Mouse (Mus musculus) T-helper 17 cell (primary cell): Measurements from ENCODE around the gene Slc38a7.
"Not testable (repeated sequence)": the region's sequence is repeated elsewhere in the genome, so short reads cannot be mapped to it uniquely, and the experiment has no call there.

Experiments
- in situ Hi-C, 2 experiments: fragments of 300-600 bp; cut with MboI, MseI; formaldehyde crosslinking; loops; 1 replicate in 1 of 2; 2 replicates in 1 of 2; pipeline ENCODE4 v1.15.1; 2025; ENCODE audit warnings: high pct_unique_total_duplicates in 2 of 2

Gene Slc38a7

DNA sequence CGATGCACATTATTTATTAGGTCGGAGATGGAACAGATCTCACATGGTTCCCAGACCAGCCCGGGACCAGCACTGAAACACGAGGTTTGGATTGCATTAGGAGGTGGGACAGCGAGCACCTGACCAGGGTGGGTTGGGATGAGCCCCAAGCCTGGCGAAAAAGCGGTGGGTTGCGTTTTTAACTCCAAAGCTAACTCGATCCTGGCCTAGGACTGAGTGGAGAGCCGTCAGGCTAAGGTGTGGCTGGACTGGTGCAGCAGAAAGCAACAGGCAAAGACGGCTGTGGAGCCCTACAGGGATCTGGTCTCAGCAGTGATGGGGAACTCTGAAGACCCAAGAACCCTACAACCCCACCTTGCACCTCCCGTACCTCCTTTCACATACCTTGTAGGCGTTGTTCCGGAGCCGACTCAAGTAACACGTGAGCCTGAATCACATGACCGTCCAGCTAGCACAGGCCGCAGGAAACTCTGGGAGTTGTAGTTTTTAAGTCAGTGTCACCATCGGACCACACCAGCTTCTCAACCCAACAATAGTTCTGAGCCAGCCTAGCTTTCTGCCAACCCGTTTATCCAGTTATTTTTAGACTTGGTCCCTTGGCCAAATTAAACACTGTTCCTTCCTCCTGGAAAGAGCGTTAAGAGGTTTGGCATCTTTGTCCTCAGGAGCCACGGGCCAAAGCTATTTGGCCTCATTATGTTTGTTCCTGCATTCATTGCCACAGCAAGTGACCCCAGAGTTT is at the start of gene Slc38a7:
Gene Slc38a7 (minus strand): TSS at position 438 of the 742 bp plus-strand sequence.
- in situ Hi-C loops, result no loop called here

DNA sequence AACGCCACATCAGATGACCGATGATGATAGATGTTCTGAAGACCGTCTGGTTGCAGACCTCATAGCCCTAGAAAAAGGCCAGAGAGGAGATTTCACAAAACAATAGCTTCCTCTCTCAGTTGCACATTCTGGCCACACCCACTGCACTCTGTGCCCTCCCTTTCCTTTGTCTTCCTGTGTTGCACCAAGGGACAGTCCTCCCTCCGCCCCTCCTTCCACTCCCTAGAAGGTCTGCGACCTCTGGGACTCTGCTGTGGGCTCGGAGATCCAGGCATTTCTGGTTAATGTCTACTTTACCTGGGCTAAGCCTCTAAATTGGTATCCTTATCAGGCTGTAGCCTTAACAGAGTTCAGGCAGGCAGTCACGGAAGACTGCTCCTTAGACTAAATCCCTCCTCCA is 48.5 kb upstream of the Slc38a7 start:
- in situ Hi-C loops, result no loop called here

DNA sequence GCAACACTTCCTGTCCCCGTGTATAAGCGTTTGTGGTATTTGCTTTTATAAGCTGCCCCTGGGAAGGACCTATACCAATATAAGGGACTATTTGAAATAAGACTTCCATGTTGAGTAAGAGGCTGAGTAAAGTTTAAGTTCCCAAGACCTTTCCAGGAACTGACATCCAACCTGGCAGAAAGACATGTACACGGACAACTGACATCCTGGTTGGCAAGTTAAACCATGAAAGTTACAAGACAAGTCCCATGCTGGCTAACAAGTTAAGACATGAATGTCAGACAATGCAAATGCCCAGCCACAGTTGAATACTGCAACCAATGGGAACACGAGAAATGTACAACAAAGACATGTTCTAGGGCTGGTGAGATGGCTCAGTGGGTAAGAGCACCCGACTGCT is 40.4 kb upstream of the Slc38a7 start:
- in situ Hi-C loops, result no loop called here

DNA sequence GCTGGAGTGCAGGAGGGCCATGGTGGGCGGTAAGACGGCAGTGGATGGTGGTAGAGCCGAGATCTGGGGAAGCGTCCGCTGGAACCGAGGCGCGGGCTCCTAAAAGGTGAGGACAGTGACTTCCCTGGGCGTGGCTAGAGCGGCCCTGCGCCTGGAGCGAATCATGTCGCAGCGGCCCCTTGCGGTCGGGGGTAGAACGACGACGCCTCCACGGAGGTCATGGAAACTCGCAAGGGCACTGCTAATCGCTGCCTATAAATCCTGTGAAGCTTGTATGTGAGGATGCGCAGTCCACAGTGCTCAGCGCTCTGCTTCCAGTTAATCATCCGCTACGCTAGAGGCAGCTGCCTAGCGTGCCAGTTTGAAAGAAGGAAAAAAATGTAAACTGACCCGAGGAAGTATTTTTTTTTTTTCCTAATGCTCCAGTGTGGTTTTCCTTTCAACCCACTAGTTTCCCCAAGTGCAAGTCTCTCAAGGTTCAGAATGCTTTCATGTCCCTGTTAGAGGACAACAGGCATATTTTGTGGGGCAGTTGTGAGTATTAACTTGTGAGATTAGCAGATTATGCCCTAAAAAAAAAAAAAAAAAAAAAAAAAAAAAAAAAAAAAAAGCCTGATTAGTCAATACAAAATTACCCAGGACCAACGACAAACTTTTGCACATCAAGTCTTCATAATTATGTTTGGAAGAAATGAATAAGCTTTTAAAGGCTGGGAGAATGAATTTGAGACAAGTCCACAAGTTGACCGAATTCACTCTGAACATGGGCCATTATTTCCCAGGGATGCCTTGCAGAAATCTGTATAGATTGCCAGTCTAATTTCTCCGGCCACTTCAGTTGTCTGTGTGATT is 35.2 kb upstream of the Slc38a7 start, which contains the start of gene Got2:
Gene Got2 (minus strand): TSS at position 263 of the 852 bp plus-strand sequence.
- in situ Hi-C loops, result loop anchor here in 1 of 2 experiments (5.0 kb wide), 1 partner anchor 641 kb away; no protein-coding TSS in a partner anchor

DNA sequence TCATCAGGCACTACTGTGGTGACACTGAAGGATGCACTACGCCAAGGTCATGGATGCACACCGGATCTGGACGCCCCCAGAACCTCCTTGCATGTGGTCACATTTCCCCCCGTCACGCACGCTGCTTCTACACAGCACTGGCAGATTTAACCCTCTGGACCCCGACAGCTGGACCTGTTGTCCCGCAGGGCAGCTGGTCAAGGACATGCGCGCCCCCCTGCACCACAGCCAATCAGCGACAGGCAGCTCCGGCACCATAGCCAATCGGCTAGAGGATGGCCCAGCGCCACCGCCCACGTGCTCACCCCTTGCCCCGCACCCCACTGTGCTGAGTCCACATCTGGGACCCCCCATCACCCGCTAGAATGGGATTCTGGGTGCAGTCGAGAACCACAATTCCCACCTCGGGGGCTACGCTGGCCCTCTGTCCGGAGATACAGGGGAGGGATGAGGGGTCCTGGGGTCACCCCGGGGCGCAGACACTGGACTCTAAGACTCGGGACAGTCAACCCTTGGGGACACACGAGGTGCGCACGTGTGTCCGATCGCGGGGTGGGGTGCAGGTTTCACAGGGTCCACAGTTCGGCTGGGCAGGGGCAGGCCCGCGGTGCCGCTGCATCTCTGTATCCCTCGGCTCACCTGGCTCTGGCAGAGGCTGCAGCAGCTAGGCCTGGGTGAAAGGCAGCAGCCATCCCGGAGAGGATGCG is 34.4 kb upstream of the Slc38a7 start:
- in situ Hi-C loops, result loop anchor here in 1 of 2 experiments (5.0 kb wide), 1 partner anchor 640 kb away; no protein-coding TSS in a partner anchor

DNA sequence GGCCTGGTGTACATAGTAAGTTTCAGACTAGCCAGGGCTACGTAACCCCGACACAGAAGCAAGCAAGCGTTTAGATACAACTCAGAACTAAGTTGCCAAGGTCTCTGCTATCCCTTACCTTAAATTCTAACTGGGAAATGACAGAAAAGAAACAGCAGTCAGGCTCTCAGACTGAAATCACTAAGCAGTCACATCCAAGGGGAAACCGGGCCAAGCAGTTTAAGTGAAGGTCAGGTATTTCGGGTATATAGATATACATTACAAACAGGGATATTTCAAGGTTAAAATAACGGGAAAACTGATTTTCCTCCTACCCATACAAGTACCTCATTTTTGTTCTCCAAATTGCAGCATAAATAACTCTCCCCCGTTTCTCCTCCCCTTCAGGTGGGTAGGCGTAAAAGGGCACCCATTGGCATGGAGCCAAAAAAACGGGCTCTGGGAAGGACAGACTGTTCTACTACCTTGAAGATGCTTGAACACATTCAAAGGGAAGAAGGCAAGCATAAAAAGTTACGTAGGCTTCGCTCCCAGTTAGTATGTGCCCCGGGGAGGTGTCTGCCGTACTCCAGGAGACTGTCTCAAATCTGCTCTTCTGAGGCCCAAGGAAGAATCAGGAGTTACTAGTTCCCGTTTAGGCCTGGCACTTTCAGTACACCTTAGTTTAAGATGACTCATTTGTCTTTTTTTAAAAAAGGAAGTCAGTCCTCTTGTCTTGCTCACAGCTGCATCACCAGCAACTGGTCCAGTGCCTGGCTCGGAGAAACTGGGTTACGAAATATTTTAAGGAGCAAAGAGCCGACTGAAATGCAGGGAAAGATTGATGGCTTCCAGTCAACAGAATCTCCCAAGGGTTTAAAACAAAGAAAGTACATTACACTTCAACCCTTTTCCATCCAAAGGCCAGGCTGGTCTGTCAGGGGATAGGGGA is 33.6 kb upstream of the Slc38a7 start:
- in situ Hi-C loops, result loop anchor here in 1 of 2 experiments (5.0 kb wide), 1 partner anchor 640 kb away; no protein-coding TSS in a partner anchor

DNA sequence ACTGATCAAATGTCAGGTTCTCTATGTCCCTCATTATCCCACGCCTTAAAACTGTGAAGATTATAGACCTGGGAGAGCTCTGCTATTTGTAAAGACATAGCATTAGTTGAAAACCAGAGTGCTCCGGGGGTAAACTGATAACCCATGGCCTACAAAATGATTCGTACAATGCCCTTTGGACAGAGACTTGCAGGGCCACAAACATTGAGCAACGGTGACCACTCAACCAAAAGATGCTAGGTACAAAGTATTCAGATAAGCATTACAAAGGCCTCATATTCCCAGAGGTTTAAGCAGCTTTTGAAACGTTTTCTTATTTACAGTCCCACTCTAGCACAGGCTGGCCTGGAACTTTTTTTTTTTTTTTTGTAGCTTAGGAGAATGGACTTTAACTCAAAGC is 32.6 kb upstream of the Slc38a7 start:
- in situ Hi-C loops, result loop anchor here in 1 of 2 experiments (5.0 kb wide), 1 partner anchor 639 kb away; no protein-coding TSS in a partner anchor

DNA sequence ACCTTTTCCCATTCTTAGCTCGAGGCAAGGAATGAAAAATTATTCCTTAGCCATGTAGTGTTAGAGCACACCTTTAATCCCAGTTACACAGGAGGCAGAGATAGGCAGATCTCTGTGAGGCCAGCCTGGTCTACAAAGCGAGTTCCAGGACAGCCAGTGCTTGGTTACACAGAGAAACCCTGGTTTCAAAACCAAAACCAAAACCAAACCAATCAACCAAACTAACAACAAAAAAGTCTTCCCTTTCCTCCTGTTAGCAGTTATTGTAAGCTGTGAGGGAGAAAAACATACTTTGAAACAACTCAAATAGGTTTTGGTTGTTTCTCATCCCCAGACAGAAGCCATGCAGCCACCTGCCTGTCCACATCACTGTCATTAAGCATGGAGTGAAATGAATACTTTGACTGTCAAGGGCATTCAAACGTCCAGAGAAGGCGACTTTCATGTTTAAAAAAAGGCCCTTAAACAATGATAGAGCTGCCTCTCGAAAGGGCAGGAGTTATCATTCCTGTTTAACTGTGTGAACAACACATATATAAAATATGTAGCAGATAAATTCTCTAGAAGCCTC is 32.0 kb upstream of the Slc38a7 start:
- in situ Hi-C loops, result loop anchor here in 1 of 2 experiments (5.0 kb wide), 1 partner anchor 638 kb away; no protein-coding TSS in a partner anchor

DNA sequence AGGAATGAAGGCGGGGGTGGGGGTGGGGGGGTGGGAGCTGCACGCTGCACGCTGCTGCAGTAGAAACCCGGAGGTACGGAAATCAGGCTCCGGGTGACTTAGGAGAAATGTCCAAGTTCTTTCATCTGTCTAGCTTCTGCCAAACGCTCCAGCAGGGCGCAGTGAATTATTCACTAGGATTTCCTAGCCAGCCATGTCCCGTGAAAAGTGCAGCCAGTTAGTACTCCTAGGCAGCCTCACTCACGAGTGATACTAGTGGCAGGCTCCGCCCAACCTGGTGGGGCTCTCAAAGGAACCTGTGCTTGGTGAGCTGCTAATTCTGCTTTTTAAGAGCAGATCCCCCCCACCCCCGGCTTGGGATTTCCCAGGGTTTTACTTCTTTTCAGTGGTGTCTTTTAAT is 31.2 kb upstream of the Slc38a7 start:
- in situ Hi-C loops, result no loop called here

DNA sequence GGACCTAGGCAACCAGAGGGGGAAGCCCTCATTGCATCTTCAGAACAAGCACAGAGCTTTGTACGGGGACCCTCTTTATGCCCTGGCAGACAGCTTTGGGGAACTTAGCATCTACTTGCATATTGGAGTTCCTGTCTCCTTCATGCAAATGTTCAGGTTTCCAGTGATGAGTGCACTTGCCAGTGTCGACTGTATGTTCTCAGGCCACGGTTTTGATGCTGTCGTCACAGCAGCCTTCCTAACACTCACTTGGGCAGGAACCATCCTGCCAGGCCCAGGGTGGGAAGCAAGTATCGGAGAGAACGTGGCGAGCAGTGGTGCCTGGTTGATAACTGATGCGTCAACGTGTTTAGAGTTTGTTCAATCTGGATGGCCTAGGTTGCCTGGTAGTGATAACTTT is 28.9 kb upstream of the Slc38a7 start:
- in situ Hi-C loops, result no loop called here

DNA sequence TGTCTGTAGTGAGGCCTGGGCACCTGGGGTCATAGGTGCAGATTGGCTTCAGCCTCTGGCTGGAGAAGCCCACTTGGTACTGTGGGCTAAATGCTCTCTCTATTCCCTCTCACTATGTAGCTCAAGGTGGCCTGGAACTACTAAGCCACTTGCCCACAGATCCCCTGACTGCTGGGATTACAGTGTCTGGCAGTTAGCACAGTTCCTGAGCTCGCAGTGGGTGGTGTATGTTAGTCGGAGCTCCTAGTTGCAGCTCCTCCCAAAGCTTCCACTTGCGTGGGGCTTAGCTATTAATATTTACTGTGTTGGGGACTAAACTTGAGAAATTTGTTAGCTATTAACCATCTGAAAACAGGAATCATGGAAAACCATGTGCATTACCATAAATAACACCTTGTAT is 28.2 kb upstream of the Slc38a7 start:
- in situ Hi-C loops, result no loop called here

DNA sequence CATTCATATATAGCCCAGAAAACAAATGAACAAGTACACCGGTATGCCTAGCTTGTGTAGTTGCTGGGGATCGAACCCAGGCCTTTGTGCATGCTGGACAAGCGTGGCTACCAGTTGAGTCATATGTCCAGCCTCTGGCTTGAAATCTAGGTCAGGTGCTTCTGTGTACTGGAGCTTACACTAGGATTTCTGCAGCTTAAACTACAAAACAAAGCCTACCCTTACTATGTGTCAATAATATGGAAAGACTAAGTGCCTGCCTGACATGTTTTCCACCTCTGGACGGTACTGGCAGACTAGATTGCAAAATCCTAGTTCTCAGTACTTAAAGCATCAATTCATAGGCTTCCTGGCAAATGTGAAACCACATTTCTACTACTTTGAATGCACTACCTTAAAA is 26.5 kb upstream of the Slc38a7 start:
- in situ Hi-C loops, result no loop called here

DNA sequence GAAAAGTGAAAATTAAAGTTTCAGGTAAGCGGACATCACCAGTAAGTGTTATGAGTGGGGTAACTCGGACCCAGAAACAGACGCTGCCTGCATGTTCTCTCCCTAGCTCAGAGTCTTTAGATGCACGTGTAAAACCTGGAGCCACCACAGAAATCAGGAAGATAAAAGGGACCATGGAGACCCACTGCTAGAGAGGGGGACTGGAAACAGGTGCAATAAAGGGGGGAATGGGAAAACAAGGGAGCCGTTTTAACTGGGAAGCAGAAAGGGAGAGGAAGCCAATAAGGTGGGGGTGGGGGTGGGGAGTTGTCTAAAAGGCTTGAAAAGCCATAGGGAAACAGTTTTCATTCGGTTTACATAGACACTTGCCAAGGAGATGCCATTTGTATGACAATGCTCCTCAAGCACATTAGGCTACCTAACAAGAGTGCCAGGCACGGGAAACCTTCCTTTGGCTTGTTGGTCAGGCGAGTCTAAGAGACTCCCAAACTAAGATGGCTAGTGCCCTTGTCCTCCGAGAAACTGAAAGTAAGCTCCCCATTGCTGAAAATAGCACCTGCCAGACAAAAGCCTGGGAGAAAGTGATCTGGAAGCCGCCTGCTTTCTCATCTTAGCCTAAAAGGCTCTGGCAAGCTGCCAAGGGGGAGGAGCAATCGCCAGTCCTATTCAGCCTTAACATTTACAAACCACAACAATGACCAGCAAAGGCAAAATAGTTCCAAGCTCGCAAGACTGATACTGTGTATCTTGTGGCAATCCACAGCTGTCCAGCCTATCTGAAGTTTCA is 25.0 kb upstream of the Slc38a7 start:
- in situ Hi-C loops, result no loop called here

DNA sequence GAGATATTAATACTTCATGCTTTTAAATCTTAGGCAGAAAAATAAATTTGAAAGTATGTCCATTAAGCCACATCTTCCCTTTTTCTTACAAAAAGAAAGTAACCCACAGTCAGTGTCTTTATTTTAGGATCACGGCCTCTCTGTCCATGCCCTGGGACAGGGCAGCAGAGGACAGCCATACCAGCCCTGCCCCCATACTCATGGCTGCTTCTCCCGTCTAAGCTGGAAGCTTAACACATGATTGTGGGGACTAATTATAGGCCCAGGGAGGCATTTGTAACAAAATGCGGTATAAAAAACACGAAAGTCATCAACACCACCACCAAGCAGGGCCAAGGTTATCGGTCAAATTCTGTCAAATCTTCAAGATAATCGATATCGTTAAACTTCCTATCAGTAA is 21.9 kb upstream of the Slc38a7 start:
- in situ Hi-C loops, result no loop called here

DNA sequence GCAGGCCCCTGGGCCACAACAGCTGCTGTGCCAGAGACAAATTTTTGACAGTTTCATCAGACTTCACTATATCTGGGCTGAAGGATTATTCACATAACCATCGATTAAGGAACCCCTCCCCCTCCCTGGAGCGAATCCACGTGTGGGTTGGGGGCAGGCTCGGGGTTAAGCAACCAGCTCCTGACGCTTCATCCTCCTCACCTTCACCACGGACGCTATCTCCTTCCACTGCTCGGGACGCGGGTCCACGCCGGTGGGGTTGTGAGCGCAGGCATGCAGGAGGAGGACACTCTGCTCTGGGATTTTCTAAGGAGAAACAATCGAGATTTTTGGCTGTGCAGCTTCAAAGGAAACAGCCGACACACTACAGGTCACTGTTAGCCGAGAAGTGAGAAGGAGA is 18.4 kb upstream of the Slc38a7 start:
- in situ Hi-C loops, result no loop called here

DNA sequence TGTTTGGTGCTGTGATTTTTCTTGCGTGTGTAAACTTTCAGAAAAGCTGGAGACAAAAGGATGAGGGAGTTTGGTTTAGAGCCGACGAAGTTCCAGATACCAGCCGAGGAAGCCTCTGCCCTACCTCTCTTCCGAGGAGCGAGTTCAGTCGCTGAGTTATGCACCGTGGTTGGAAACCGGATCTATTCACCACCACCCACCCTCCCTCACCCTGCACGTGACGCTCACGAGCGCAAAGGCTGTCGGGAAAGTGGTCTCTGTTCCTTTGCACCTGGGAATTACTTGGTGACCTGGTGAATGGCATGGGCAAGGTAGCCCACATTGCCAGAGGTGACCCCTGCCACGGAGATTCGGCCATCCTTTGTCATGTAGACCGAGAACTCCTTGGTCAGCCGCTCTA is 11.5 kb upstream of the Slc38a7 start:
- in situ Hi-C loops, result not testable (repeated sequence)

DNA sequence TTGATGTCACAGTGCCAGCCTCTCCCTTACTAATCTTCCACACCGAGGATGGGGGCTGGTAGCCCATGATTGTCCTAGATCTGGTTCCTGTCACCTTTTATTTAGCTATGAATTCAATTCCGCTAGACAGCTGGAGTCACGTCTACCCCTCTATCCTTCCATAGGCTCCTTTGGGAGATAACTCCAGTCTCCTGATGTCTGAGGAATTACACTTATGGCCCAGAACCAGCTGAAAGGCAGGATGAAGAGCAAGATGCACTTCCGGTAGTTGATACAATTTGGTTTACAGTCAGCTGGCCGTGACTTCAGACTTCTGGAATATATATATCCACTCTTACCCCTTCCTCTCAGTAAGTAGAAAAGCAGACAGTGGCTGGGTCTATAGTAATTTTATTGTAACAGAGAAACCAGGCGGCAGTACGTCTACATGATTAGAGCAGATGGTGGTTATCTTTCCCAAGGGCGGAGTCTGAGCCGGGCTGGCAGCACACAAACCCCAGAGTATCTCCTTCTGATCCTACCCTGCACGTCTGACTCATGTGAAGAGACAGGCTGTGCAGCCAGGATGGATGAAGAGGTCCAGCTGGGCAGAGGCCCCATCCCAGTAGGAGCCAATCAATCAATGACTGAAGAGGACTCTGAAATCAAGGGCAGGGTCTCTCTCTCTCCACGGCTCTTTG is 10.6 kb upstream of the Slc38a7 start:
- in situ Hi-C loops, result not testable (repeated sequence)

DNA sequence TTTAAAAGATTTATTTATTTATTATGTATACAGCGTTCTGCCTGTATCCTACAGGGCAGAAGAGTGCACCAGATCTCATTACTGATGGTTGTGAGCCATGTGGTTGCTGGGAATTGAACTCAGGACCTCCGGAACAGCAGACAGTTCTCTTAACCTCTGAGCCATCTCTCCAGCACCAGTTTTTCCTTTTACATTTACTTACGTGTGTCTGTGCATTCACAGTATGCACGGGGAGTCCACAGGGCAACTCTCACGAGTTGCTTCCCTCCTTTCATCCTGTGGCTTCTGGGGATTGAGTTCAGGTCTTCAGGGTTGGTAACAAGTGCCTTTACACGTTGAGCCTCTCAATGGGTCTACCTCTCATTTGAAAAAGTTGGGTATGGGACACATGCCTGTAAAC is 835 bp upstream of the Slc38a7 start:
- in situ Hi-C loops, result no loop called here

DNA sequence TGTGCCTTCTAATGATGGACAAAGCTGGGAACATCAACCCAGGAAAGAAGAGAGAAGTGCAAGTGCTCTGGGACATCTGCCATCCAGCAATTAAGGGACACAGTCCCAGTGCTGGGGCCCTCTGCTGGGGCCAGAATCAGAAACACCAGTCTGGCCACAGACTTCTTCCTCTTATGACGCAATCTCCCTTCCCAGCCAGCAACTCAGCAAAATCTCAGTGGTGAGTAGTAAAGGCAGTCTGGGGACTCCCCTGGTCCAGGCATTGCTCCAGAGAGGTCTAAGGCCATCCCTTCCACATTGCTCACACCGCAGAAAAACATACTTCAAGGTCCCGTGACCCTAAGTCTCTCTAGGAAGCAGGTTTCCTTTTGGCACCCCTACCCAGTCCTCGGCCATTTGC is 1.0 kb downstream of the Slc38a7 start:
- in situ Hi-C loops, result no loop called here
